Mouse (Mus musculus): ENCODE measurements around the gene Gm38392.

The Gm38392 gene

DNA sequence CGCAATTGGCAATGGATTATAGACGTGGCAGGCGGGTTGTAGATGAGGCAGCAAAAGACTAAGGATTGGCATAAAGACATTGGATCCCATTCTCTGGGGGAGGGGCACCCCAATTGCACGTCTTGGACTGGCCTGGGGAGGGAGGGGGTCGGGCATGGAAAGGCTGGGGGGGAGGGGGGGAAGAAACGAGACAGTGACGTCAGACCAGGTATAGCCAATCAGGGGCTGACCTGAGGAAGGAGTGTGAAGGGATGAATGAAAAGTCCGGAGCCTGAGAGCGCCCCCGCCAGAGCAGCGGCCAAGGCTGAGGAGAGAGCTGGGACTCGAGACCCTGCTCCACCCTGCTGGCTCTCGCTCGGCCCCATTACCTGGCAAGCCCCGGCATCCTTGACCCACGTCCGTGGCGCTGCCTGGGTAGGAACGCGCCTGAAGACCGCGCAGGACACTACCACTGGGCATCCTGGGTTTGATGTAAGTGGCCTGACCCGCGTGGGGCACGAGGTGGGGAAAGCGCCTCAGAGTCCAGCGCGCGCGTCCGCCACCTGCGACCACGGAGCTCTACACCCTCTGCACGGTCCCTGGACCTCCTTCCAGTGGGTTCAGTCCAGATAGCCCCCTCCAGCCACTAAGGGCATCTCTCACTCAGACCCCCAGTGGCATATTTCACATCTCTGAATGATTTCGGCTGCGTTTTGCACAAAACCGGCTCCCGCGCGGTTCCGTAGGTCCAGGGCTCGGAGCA, 72.6 kb downstream of the Gm38392 start:
- DNase-seq, result peak; percentile 88

DNA sequence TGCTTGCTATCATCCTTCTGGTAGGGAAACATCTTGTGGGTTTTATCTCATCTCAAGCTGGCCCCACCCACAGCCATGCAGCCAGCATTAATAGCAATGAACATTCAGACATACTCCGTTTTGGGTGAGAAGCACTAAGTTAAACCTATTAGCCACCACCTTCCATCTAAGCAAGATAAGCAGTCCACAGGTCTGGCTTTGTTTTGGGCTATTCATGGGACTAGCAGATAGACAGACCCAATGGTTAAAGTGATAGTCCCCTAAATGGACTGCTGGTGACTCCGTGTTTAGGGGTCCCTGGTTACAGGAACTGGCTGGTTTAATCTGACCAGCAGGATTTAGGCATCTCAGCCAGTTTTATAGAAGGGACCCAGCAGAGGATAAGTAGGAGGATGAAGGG, 74.0 kb downstream of the Gm38392 start:
- no peak for DNase-seq

DNA sequence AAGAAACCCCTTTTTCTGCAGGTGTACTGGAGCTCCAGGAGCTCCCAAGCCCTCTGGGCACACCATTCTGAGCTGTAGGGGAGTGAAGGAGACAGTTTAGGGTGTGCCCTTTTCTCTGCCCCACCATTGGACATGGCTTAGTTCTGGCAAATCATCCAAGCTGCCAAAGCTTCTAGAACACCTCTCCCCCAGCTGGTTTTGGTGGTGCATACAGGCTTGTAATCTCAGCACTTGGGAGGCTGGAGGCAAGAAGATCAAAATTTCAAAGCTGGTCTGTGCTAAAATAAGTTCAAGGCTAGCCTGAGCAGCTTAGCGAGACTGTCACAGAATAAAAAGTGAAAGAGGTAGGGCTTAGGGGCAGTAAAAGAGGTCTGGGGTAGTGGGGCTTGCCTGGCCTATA, 74.7 kb downstream of the Gm38392 start:
- no peak for DNase-seq

DNA sequence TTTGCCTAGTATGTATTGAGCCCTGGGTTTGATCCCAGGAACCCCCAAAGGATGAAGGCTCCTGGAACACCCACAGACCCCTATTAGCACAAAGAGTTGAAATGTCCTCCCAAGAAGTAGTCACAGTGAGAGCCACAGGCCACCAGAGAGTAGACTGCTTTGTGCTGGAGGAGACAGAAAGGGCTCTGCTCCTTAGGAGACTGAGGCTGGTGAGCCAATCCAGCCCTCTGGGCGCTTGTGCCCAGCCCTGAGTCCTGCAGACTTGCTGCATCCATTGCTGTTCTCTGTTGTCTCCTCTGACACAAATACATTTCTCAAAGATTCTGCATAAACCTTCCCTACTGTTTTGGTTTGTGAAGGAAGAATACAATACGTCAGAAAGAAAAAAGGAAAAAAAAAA, 76.1 kb downstream of the Gm38392 start:
- no peak for DNase-seq

DNA sequence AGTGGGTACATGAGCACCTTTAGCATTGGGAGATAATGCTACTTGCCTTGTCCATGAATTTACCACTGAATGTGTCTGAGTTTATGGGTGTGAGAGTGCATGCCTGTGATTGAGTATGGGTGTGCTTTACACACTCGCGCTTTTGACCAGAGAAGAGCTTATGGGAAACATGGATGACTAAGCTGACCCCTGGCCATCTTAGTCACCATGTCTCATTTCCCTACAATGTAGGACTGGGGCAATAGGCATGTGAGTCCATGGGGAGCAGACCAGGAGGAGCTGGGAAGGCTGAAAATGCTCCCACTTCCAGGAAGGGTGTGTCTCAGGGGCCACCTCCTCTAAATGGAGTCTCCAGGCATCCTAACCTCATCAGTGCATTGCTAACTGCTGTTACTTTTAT, 76.9 kb downstream of the Gm38392 start:
- no peak for DNase-seq

DNA sequence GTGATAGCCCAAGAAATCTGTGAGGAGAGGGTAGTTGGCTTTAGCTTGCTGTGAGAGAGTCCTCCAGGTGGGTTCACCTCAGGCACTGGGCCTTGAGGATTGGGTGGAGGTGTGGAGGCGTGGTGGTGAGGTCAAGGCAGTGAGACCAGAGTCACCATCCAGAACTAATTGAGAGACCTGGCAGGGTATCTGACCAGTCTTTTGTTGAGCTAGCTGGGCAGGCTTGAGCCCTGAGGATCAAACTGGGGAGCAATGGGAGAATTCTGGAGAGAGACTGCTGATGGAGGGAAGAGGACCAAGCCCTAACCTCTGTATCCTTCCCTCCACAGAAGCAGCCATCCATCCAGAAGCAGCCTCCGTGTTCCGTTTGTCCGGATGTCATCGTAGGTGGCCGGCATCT, 77.7 kb downstream of the Gm38392 start:
- peak; percentile 50 for DNase-seq

DNA sequence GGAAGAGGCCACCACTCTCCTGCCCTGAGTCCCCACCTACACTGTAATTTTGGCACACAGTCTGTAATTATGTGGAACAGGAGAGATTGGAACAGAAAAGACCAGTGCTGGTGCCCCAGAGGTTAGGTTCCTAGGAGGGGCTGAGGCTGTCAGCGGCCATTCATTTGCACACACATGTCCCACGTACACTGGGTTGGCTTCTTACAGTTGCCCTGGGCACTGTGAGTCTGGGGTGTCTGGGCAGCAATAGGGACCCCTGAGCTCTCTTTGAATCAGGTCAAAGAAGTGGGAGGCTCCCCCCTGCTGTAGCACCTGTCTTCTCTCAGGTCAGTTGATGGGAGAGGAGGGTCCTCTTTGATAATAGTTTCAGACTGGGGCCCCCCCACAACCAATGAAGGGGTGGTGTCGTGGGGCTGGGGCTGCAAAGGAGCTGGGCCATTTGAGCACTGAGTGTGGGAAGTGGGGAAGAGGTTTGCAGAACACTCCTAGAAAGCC, 78.7 kb downstream of the Gm38392 start:
- DNase-seq, result peak; percentile 56

DNA sequence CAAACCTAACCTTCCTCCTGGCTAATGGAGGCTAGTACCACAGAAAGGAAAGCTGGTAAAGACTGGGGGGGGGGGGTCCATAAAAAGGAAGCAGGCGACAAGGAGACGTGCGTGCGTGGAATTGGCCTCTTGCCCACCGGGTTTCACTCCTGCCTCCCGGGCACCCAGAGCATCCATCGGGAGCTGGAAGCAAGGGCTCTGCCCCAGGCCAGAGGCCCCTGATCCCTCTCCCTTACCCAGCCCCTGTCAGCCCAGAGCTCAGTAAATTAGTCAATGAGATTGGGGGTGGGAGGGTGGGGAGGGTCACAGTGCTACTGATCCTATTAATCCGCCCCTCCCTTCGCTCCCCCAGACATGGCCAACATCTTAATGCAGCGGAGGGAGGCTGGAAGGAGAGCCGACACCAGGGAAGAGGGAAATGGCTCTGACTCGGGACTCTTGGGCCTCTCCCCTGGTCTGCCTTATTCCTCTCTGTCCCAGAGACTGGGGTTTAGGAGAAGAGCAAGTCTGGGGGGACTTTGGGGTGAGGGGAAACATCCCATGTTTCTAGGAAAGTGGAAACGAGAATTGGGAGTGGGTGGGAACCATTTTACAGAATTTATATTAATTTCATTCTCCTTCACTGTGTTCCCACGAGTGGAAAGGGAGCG, 79.4 kb downstream of the Gm38392 start:
- DNase-seq, result peak; percentile 61

DNA sequence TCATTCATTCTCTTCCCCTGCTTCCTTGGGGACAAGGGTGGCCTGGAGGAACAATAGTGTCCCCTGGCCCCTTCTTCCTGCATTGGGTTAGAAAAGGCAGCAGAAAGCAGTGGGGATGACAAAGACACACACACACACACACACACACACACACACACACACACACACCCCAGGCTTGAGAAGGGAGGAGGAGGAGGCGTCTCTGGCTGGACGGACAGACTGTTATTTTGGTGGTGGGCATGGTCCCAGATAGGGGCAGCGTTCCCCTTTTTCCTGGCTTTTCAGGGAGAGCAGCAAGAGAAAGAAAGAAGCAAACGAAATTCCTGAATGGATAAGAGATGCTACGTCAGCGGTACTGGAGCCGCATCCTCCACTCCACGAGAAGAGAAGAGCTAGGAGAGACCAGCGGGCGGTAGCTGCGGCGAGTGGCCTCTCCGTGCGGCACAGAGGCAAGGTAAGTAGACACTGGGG, 80.1 kb downstream of the Gm38392 start:
- peak; percentile 83 for DNase-seq

DNA sequence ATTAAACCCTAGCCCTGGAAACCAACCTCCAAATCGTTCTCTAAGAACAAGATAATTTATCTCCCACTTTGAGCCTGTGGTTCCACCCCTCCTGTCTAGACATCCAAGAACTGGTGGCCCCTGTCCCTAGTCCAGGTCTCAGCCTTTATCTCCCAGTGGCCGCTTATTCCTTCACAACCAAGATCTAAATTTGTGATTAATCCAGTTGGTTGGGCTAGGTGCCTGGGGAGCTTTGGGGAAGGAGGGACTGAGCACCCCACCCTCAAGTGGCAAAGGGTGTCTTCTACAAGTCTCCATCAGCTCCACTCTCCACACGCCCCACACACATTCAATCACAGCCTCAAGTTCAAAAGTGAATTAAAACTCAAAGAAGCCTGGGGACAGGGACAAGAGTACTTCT, 80.5 kb downstream of the Gm38392 start:
- DNase-seq, result no peak

DNA sequence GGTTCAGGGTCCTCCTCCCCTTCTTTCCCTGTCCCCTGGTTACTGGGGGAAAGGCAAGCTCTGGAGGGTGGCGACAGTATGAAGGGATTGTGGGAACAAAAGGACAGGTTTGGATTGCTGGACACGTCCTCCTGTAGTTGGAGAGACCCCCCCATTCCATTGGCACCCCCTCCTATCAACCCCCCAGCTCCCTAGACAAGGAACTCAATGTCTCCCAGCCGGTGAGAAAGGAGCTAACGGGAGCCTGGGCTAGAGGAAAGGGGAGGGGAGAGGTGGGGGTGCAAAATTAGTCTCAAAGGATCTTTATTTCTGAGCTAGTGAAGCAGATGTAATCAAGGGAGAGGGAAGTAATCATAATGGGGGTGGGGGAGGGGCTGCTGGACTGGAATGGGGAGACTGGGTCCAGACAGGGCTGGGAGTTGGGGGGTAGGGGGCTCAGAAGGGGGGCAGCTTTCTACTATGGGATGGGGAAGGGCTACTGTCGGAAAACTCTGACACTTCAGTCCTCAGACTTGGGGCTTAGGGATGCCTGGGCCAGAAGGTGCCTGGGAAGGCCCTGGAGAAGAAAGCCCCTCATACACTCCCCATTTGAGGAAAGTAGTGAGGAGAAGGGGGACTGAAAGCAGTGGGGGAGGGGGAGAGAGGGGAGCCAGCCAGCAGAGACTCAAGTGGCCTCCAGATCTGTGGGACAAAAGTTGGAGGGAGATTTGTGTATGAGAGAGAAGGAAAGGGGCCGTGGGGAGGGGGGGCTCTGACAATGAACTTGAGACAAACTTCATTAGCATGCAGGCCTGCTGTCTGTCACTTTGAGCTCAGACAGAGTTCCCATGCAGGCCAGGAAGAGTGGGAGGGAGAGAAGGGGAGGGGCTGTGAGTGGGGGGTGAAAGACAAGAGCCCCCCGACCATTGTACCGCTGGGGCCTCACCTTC, 81.2 kb downstream of the Gm38392 start:
- DNase-seq, result peak; percentile 61

DNA sequence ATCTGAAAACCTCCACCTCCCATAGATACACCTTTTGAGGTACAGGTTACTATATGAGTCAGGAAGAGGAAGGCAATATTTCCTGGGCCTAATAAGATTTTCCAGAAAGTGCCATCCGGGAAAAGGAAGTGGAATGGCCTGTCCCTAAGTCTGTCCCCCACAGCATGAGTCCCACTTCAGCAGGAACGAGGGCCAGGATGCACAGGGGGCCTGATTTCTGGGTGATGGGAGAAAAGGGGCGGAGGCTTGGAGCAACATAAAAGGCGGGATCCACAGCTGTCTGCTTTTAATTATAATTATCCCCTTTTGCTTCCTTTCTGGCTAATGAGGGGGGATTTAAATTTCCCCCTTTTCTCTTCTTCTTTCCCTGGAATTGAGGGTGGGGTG, 81.8 kb downstream of the Gm38392 start:
- peak; percentile 45 for DNase-seq

DNA sequence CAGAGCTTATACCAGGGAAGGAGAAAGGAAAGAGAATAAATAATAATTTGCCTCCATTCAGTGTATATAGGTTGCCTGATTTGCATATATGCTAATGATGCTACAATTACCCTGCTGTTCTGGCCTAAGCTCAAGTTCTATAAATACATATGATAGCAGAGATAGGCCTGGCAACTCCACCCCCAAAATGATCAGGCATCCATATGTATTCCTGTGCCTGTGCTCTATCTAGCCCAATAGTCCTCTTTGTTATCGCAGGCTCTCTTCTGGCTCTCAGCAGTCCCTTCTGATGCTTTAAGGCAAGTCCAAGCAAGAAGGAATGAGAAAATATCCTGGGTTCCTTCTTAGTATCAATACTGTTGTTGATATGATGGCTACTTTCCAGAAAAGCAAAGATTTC, 82.3 kb downstream of the Gm38392 start:
- no peak for DNase-seq

DNA sequence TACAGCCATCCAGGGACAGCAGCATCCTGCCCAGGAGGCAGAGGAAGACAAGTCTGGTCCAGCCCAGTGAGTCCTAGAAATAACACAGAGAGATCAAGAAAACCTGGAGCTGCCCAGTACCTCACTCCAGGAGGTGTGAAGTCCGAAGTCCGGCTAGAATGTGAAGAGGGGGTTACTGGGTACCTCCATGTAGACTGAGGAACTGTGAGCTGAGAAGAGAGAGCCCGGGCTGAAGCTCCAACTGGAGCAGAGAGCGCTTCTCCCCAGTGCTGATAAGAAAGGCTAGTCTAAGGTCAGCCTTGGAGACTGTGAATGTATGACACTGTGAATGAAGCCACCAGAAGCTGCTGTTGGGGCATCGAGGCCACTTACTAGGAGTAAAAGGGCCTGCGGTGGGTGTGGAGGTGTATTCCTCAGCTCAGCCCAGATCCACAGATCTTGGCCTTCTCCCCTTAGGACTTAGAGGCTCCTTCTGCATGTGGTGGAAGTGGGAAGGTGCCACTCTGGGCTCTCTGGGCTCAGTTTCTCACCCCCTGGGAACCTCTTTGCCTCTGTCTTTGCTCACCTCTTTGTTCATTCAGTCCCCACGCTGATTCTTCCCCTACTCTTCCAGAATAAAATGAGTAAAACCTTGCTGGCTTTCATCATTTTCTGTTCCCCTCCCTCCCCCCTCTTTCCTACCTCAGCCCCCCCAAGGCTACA, 82.9 kb downstream of the Gm38392 start:
- DNase-seq, result peak; percentile 38

DNA sequence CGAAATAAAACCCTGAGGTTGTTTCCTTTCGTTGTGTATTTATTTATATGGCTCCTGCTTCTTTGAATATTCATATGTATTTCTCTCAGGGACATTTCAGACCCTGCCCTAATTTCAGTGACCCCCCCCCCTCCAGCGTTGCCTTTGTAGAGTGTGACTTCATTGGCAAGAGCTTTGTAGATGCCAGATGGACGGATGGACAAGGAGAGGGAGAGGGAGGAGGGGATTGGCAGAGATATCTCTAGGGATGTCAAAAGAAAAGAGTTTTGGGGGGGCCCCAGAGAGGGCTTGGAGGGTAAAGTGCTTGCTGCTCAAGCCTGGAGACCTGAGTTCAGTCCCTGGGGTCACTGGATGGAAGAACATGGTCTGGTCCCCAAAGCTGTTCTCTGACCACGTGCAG, 83.6 kb downstream of the Gm38392 start:
- DNase-seq, result peak; percentile 51

DNA sequence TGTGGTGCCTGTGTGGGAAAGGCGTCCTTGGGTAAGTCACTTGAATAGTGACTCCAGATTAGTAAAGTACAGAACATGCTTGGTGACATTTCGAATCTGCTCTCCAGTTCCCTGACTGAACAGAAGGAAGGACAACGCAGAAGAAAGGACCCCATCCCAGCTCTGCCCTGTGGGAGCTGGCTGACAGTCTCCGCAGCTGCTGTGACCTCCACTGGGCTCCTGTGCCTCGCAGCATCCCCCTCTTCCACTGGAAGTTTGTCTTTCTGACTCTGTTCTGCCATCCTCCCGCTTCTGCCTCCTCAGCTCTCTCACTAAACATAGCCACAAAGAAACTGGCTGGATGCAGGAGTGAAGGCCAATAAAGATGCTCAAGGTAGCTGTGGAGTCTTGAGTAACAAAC, 84.0 kb downstream of the Gm38392 start:
- no peak for DNase-seq

DNA sequence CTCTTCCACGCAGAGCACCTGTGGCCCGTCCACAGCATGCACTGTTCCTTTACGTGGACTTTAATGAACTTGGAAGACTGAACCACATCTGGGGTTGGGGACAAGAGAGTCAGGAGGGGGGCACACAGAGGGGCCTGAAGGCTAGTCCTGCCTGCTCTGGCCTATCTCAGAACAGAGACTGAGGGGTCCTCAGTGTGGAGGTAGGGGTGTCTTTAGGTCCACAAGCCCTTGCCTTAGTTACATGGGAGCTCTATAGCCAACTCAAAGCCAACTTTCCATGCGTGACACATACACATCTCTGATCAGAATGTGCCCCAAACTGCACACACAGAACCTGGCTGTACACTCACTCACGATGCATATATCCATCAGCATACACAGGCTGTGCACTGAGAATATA, 85.4 kb downstream of the Gm38392 start:
- peak; percentile 44 for DNase-seq

DNA sequence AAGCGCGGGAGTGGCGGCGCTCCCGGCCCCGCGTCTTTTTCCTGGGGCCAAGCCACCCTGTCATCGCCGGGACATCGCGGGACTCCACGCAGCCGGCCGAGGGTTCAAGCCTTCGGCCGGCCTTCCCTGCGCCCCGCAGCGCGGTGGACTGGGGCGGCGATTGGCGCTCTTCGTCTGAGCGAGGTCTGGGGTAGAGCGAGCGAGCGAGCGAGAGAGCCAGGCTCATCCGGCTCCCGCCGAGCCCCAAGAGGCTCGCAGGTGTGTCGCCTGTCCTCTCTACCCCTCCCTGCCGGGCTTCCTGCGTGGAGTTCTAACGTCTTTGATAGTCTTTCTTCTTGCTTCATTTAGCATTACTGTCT, 86.1 kb downstream of the Gm38392 start:
- DNase-seq, result no peak

DNA sequence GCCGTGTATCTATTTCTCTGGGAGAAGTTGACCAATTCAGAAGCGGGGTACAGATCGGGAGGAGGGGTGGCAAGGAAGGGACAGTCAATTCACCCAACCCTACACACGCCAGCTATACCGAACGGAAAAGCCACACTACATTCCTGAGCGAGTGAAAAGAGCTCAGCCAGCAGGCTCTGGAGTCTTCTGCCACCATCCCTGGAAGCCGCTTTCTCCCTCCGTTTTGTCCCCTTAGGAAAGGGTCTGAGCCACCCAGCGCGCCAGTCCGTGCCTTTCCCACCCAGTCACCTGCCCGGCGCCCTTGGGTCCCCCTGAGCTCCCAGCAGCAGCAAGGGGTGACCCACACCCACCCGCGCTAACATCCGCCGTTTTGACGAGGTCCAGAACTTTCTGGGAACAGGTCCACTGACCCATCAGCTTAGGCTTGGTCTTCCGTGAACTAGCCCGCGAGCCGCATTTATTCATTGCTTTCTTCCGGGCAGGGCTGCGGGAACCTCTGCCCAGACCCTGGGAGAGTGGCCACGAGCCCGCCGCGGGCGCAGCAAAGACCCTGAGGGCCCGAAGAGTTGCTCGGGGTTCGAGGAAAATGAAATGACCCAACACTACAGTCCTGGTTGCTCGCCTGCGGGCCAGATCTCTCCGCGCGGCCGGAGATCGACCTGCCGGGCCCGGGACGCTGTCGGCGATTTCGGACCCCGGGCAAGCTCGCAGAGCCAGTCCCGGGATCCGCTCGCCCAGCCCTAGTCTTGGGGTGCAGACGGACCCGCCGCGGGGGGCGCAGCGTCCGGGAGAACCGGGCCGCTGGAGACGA, 86.6 kb downstream of the Gm38392 start:
- peak; percentile 59 for DNase-seq

DNA sequence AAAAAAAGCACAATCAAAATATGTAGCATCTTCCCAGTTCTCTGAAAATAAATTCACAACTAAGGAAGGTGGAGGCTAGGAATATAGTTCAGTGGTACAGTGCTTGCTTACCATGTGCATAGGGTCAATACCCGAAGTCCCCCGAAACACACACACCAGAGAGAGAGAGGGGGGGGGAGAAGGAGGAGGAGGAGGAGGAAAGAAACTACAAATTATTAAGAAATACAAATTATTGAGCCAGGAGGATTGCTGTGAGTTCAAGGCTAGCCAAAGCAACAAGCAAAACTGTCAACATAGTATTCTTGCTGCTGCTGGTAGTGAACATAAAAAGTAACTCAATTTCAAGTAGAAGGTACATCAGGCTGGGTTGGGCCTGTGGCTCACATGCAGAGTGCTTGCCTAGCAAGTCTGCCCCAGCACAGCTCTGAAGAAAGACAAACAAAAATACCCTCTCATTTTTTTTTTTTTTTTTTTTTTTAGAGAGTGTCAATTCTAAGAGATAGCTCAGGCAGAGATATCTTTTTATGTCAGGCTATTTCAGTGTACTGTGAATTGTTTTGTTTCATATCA, 87.4 kb downstream of the Gm38392 start:
- DNase-seq, result no peak

DNA sequence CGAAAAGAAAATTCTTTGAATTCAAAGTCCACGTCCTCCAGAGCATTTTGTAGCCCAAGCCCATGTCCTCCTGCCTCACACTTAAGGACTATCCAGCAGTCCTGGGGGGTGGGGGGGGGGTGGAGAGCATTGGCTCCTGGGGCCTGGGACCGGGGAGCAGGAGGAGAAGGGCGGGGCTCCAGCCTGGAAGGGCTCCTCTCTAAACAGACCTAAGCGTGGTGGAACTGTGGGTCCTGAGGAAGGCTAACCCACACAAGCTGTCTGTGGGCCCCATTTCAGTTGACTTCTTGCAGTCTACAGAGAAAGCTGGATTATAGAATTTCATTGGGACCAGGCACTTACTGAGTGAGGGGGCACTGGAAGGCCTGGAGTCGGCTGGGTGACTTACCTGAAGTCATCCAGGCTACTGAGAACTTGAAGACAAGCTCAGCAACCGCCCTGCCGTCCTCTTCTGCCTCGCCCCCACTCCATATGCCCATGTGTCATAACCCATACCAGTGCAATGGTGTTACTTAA, 88.4 kb downstream of the Gm38392 start:
- no peak for DNase-seq

Data from cerebellum, adult 9-11 months (tissue).